ENCODE assay signal across 27 mouse cellular contexts in the genomic region with DNA sequence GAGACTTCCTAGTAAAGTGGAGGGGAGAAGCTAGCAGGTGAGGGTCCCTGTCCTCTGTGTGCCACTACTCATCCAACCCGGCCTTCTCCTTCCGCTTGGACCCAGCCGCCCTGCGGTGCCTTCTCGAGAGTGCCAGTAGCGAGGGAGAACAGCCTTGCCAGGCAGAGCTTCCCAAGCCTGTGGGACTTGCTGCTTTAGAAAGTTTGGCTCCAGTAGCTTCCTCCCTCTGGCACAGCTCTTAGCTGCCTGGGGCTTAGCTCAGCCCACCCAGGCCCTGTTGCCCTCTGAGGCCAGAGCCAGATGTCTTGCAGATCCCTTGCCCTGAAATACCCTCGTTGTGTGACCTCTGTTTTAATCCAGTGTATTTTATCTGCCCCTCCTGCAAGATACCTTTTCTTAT. TPM values are rescaled to one million over a fixed set of nuclear protein-coding genes. Genes with fewer than 3 reads are reported as not detected.
A peak's percentile ranks its signal among the peaks of the same experiment; 100 is the strongest.
DNase-seq lines count a peak whose midpoint lies in the region; ATAC-seq and TF ChIP-seq lines count a peak whose summit lies in the region.
"Had no signal": no experiment of that assay in that cellular context is flagged by ENCODE, and none has a peak within 500 bp of the region (broad histone marks: within the 10 kb centered on the region; RNA-seq: fewer than 3 reads in every experiment).

No protein-coding gene starts in this region.

- 85% methylated on average over 7 of the region's 7 CpGs for WGBS in heart, embryonic 10.5 days
- WGBS in heart, adult 2 months = 77% methylated on average over 7 of the region's 7 CpGs
- 79% methylated on average over 7 of the region's 7 CpGs for WGBS in embryonic facial prominence, embryonic 10.5 days

- peaks cover 67% of the 10 kb centered on the region for H3K4me1 ChIP-seq in heart, embryonic 10.5 days
- peaks cover 4% of the 10 kb centered on the region for H3K4me1 ChIP-seq in heart, adult 2 months (ENCODE audit: control insufficient read depth, insufficient read depth, low read length)
- peaks cover 46% of the 10 kb centered on the region for H3K4me1 ChIP-seq in embryonic facial prominence, embryonic 10.5 days

- H3K4me3 ChIP-seq in heart, embryonic 10.5 days = no peak overlapping the region
- no peak overlapping the region for H3K4me3 ChIP-seq in heart, adult 2 months
- H3K4me3 ChIP-seq in layer of hippocampus, adult 2 months = no peak overlapping the region
- no peak overlapping the region for H3K4me3 ChIP-seq in embryonic facial prominence, embryonic 10.5 days
- H3K4me3 ChIP-seq: forebrain, embryonic 12.5 days; heart, embryonic 15.5 days; limb, embryonic 12.5 days; liver, embryonic 15.5 days; lung, embryonic 15.5 days; midbrain, embryonic 13.5 days; neural tube, embryonic 15.5 days had no signal

- no peaks in the 10 kb centered on the region for H3K36me3 ChIP-seq in heart, embryonic 10.5 days
- H3K36me3 ChIP-seq in heart, adult 2 months (ENCODE audit: control insufficient read depth, insufficient read depth, low read length) = no peaks in the 10 kb centered on the region
- no peaks in the 10 kb centered on the region for H3K36me3 ChIP-seq in embryonic facial prominence, embryonic 10.5 days (replicated peaks)
- H3K36me3 ChIP-seq: forebrain, embryonic 12.5 days; G1E; heart, embryonic 15.5 days; limb, embryonic 12.5 days; liver, embryonic 15.5 days; lung, embryonic 15.5 days had no signal

- intact Hi-C loops in heart, adult 2 months (cut with DNase I) = no loop called here

- H3K9me3 ChIP-seq in heart, embryonic 10.5 days = no peaks in the 10 kb centered on the region
- no peaks in the 10 kb centered on the region for H3K9me3 ChIP-seq in embryonic facial prominence, embryonic 10.5 days
- H3K9me3 ChIP-seq: forebrain, embryonic 12.5 days; G1E; heart, embryonic 15.5 days; limb, embryonic 12.5 days; liver, embryonic 15.5 days; lung, embryonic 15.5 days; midbrain, embryonic 13.5 days; neural tube, embryonic 15.5 days had no signal

- no peak for TF ChIP-seq POLR2A in heart, adult 2 months (IDR thresholded peaks at IDR 0.05; ENCODE audit: insufficient read depth, low read depth, low read length)

- no peaks in the 10 kb centered on the region for H3K27me3 ChIP-seq in heart, embryonic 10.5 days (ENCODE audit: insufficient read depth, poor library complexity, severe bottlenecking)
- no peaks in the 10 kb centered on the region for H3K27me3 ChIP-seq in heart, adult 2 months (ENCODE audit: control insufficient read depth, insufficient read depth, low read length)
- no peaks in the 10 kb centered on the region for H3K27me3 ChIP-seq in embryonic facial prominence, embryonic 10.5 days (replicated peaks; ENCODE audit: low read depth, poor library complexity, severe bottlenecking)
- H3K27me3 ChIP-seq: heart, embryonic 15.5 days; limb, embryonic 12.5 days; lung, embryonic 15.5 days; neural tube, embryonic 15.5 days had no signal

- no peaks in the 10 kb centered on the region for H3K79me2 ChIP-seq in heart, adult 2 months (replicated peaks; ENCODE audit: control insufficient read depth, insufficient read depth, low read length)

- peak; percentile 45 for DNase-seq in cerebellum, adult 9-11 months
- no peak for DNase-seq in heart, embryonic 10.5 days (ENCODE audit: low spot score)
- DNase-seq in heart, adult 2 months = no peak
- no peak for DNase-seq in layer of hippocampus, adult 2 months (ENCODE audit: low spot score in 2 of 2)
- DNase-seq in layer of hippocampus, adult 8-10 months (ENCODE audit: low spot score in 2 of 2) = no peak
- DNase-seq in embryonic facial prominence, embryonic 10.5 days (ENCODE audit: low spot score) = no peak
- DNase-seq in frontal cortex, postnatal 10 days (ENCODE audit: low spot score in 2 of 2) = no peak
- DNase-seq: adrenal gland, adult 8-10 months; cerebellum, adult 18-20 months; heart, postnatal 36 days; kidney, adult 18-20 months; kidney, postnatal 4 days; layer of hippocampus, adult 9-11 months; lung, postnatal 36 days; spleen, adult 18-20 months; thymus, postnatal 14 days had no signal

- TF ChIP-seq EP300 in heart, adult 2 months (IDR thresholded peaks at IDR 0.05; ENCODE audit: insufficient read depth, low read depth, low read length) = no peak

- no peak for TF ChIP-seq CTCF in heart, adult 2 months (IDR thresholded peaks at IDR 0.05)
- no peak for TF ChIP-seq CTCF in layer of hippocampus, adult 2 months (conservative IDR thresholded peaks at IDR 0.05)

- H3K27ac ChIP-seq in heart, embryonic 10.5 days = peak overlapping the region; percentile 10; the same call in 1 of the 2 replicates
- H3K27ac ChIP-seq in heart, adult 2 months = no peak overlapping the region; the same call in 1 of the 2 replicates
- H3K27ac ChIP-seq in layer of hippocampus, adult 2 months = peak overlapping the region; percentile 44; the same call in 1 of the 2 replicates
- H3K27ac ChIP-seq in embryonic facial prominence, embryonic 10.5 days (replicated peaks) = 0 out of 2 replicates have a peak overlapping the region, but pooled peaks have one; percentile 20
- H3K27ac ChIP-seq: forebrain, embryonic 12.5 days; heart, embryonic 15.5 days; hindbrain, embryonic 14.5 days; kidney, postnatal 0 days; limb, embryonic 12.5 days; liver, embryonic 15.5 days; lung, embryonic 15.5 days; midbrain, embryonic 13.5 days; neural tube, embryonic 15.5 days had no signal

- no peak for ATAC-seq in cerebellum, adult (ENCODE audit: insufficient number of reproducible peaks, low FRiP score, low TSS enrichment)
- ATAC-seq: midbrain, embryonic 13.5 days had no signal

- H3K9ac ChIP-seq in heart, adult 2 months (ENCODE audit: low read depth, low read length) = no peak overlapping the region
- H3K9ac ChIP-seq: forebrain, embryonic 12.5 days; heart, embryonic 15.5 days; hindbrain, embryonic 14.5 days; limb, embryonic 12.5 days; liver, embryonic 15.5 days; lung, embryonic 15.5 days; midbrain, embryonic 13.5 days; neural tube, embryonic 15.5 days had no signal

RNA-seq across cellular contexts. Expression of a gene that starts 50.2 kb away (rescaled TPM):
- polyA plus RNA-seq in heart, embryonic 10.5 days (2016; fragmentation: Nextera tagmentation; extraction: Ambion mirVana) = 0.97 and 1.5 TPM in 2 replicates
- total RNA-seq in heart, adult 2 months (2021) = 1 to 10 TPM; 7.3 to 8.2 TPM
- polyA plus RNA-seq in heart, adult 2 months (2012; rRNA removed) = 7.6 and 7.8 TPM in 2 replicates
- 100 to 1,000 TPM; 340 to 347 TPM for total RNA-seq in layer of hippocampus, adult 2 months (2021)
- total RNA-seq in layer of hippocampus, adult 8-10 months (2022) = 100 to 1,000 TPM; 322 to 352 (median 336) TPM
- polyA plus RNA-seq in embryonic facial prominence, embryonic 10.5 days (2016; fragmentation: Nextera tagmentation; extraction: Ambion mirVana) = 1.2 and 1.6 TPM in 2 replicates

Comparison
In these comparisons a context has a peak if more than half of its experiments do, and no peak if none do; other contexts are left out.
1. RNA of a gene that starts 50.2 kb away (total RNA-seq): 340 to 347 TPM in layer of hippocampus, adult 2 months and 322 to 352 TPM in layer of hippocampus, adult 8-10 months; 7.3 to 8.2 TPM in heart, adult 2 months; every median in the first group is over 10 times any median in the second.